Mouse (Mus musculus) brain, embryonic 14.5 days (tissue): Measurements from ENCODE around the gene Luc7l2.

Source experiments
- CTCF ChIP-seq: fragments of 200-500 bp; IDR thresholded peaks from 2 replicates; pipeline ENCODE4 v1.5.1; 2012; ENCODE audit warnings: inconsistent platforms, mild to moderate bottlenecking, moderate library complexity, borderline replicate concordance; ENCODE audit not compliant: insufficient read depth, insufficient read length; ENCODE audit errors: extremely low read depth
- POLR2A ChIP-seq: fragments of 200-500 bp; IDR thresholded peaks from 2 replicates; pipeline ENCODE4 v1.6.1; 2012; ENCODE audit warnings: mild to moderate bottlenecking, inconsistent platforms, borderline replicate concordance; ENCODE audit not compliant: poor library complexity, insufficient read depth, insufficient read length, severe bottlenecking; ENCODE audit errors: extremely low read depth

DNA sequence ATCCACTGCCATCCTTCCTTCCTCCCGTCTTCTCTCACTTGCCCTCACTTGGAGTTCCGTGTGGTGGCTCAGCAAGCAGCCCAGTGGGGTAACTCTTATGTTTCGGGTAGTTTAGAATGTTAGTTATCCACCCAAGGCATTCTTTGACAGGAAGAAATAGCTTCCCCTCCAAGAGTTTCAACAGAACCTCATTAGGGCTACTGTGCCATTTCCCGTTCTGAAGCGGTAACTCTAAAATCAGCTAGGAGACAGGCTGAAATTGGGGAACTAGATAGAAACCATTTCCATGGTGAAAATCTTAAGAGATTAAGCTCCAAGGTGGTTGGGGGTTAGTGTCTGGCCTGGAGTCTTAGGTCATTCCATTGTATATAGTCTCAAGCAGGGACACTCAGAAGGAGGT is 90.1 kb downstream of the Luc7l2 start:
- no peak for TF ChIP-seq CTCF
- no peak for TF ChIP-seq POLR2A
